Mouse (Mus musculus) limb, embryonic 14.5 days (tissue): ENCODE data around the gene Ap1g1. TPM values are rescaled to one million over a fixed set of nuclear protein-coding genes. Genes with fewer than 3 reads are reported as not detected.

Source experiments
- ATAC-seq: fragments of 200-750 bp; cut with Nextera tagmentation; 2 replicates; pipeline ENCODE4 v1.8.0; 2017; ENCODE audit warnings: low read depth, moderate number of reproducible peaks, moderate TSS enrichment; ENCODE audit not compliant: low FRiP score
- DNase-seq: peaks from one replicate; pipeline ENCODE4 v3.0.0-alpha.2; 2015; ENCODE audit warnings: low spot score
- H3K27ac ChIP-seq: fragments of 300-500 bp; sonication (generic); replicated peaks from 2 replicates; pipeline ENCODE4 v1.5.1; 2014; ENCODE audit warnings: low read depth, mild to moderate bottlenecking, low read length, moderate library complexity, mixed read lengths
- H3K27me3 ChIP-seq: fragments of 300-500 bp; sonication (generic); 2 replicates; pipeline ENCODE4 v1.6.1; 2014; ENCODE audit warnings: low read length, mixed read lengths; ENCODE audit not compliant: control insufficient read depth, insufficient read depth
- H3K36me3 ChIP-seq: fragments of 300-500 bp; sonication (generic); 2 replicates; pipeline ENCODE4 v1.6.1; 2014; ENCODE audit warnings: mild to moderate bottlenecking, low read length, moderate library complexity, mixed read lengths; ENCODE audit not compliant: control insufficient read depth, insufficient read depth
- H3K4me1 ChIP-seq: fragments of 300-500 bp; sonication (generic); 2 replicates; pipeline ENCODE4 v1.6.1; 2014; ENCODE audit warnings: antibody characterized with exemption, low read length, mixed read lengths; ENCODE audit not compliant: control insufficient read depth, insufficient read depth
- H3K4me2 ChIP-seq: fragments of 300-500 bp; sonication (generic); replicated peaks from 2 replicates; pipeline ENCODE4 v1.6.1; 2014; ENCODE audit warnings: low read depth, mild to moderate bottlenecking, low read length, moderate library complexity; ENCODE audit not compliant: severe bottlenecking
- H3K4me3 ChIP-seq: fragments of 300-500 bp; sonication (generic); replicated peaks from 2 replicates; pipeline ENCODE4 v1.5.1; 2014; ENCODE audit warnings: low read length
- H3K9ac ChIP-seq: fragments of 300-500 bp; sonication (generic); 2 replicates; pipeline ENCODE4 v1.6.1; 2014; ENCODE audit warnings: mild to moderate bottlenecking, low read depth, low read length, moderate library complexity; ENCODE audit not compliant: severe bottlenecking
- H3K9me3 ChIP-seq: fragments of 300-500 bp; sonication (generic); 2 replicates; pipeline ENCODE4 v1.6.1; 2016; ENCODE audit warnings: low read length; ENCODE audit not compliant: control insufficient read depth
- POLR2A ChIP-seq: fragments of 200-500 bp; IDR thresholded peaks from 2 replicates; pipeline ENCODE4 v1.8.0; 2012; ENCODE audit warnings: inconsistent platforms, mild to moderate bottlenecking, moderate library complexity, borderline replicate concordance; ENCODE audit not compliant: insufficient read depth, insufficient read length; ENCODE audit errors: extremely low read depth
- WGBS: fragments of 180-500 bp; shearing (Covaris S2); extraction: QIAGEN DNeasy Blood & Tissue Kit; methylation state at CpG from one replicate; pipeline ENCODE4 v1.1.7; 2014; 5-methylcytosine and 5-hydroxymethylcytosine counted together
- polyA plus RNA-seq, 2 experiments: library from polyadenylated mRNA; depleted of rRNA in 1 of 2; stranded (reverse) in 1 of 2; unstranded in 1 of 2; fragments of >200 nt; fragmentation: Nextera tagmentation in 1 of 2; extraction: Ambion mirVana in 1 of 2; gene quantifications; 2 replicates each; pipeline versions ENCODE4 v1.2.1 to v1.2.3; 2012 to 2014

Ap1g1 gene
- polyA plus RNA-seq, 2 experiments, result 32.0 to 63.1 TPM

DNA sequence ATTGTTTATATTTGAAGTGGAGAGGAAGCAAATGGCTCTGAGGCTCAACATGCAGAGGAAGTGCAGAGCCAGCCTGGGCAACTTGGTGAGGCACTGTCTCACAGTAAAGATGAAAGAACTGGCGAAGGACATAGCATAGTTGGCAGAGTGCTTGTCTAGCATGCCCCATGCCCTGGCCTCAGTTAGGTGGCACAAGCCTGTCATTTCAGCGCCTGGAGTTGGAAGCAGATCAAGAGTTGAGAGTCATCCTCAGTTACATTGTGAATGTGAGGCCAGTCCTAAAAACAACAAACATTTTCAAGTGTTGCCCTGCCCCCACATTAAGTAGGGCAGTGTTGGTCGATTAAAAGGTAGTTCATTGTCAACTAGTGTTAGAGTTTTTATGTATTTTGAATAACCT lies 32.1 kb downstream of the Ap1g1 start:
- 91% methylated on average over 3 of the region's 3 CpGs for WGBS
- Histone ChIP-seq H3K4me1 (peaks cover 4% of the 10 kb centered on the region; the same call in 1 of the 2 replicates), H3K27ac (no peak overlapping the region), H3K4me2 (no peak overlapping the region), H3K4me3 (no peak overlapping the region), H3K36me3 (peaks cover 11% of the 10 kb centered on the region), H3K9me3 (no peaks in the 10 kb centered on the region), H3K9ac (no peak overlapping the region), H3K27me3 (no peaks in the 10 kb centered on the region)
- ATAC-seq (no peak), DNase-seq (no peak)
- no peak for TF ChIP-seq POLR2A

DNA sequence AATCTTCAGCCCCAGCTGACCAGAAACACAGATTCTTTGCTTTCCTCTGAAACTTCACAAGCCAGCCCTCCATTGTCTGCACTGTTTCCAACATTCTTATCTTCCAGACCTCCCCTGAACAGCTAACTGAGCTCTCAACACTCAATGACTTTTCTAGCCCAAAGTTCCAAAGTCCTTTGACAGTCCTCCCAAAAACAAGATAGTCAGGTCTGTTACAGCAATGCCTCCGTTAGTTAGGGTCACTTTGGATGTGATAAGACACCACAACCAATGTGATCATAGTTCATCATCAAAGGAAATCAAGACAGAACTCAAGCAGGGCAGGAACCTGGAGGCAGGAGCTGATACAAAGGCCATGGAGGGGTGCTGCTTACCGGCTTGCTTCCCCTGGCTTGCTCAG lies 36.9 kb downstream of the Ap1g1 start:
- 93% methylated on average over 2 of the region's 2 CpGs for WGBS
- no peak for ATAC-seq
- Histone ChIP-seq H3K4me1 (peaks cover 7% of the 10 kb centered on the region), H3K4me2 (no peak overlapping the region), H3K9ac (no peak overlapping the region), H3K36me3 (peaks cover 8% of the 10 kb centered on the region; the same call in 1 of the 2 replicates), H3K9me3 (no peaks in the 10 kb centered on the region), H3K4me3 (no peak overlapping the region), H3K27ac (no peak overlapping the region), H3K27me3 (no peaks in the 10 kb centered on the region)
- TF ChIP-seq POLR2A, result no peak
- DNase-seq, result no peak

DNA sequence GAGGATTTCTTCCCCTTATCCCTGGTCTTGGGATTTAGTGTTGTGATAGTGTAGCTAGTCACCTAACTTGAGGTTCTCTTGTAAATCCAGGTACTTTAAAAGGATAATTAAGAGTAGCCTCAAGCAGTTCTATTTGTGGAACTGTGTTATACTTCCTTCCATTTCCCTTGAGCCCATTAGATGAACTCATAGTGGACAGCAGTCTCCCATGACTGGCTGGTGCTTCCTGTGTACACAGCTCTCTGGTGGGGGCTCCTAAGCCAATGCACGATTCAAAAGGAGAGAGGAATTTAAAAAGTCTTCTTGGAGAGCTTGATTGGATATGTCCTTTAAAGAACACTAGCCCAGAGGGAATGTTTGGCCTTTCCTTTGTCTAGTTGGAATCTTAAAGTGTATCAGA lies 39.6 kb downstream of the Ap1g1 start:
- 39% methylated on average over 1 of the region's 1 CpGs for WGBS
- DNase-seq (peak; percentile 8), ATAC-seq (no peak)
- Histone ChIP-seq H3K9ac (no peak overlapping the region), H3K9me3 (no peaks in the 10 kb centered on the region), H3K4me1 (peaks cover 7% of the 10 kb centered on the region), H3K4me3 (no peak overlapping the region), H3K36me3 (peaks cover 8% of the 10 kb centered on the region; the same call in 1 of the 2 replicates), H3K4me2 (no peak overlapping the region), H3K27ac (no peak overlapping the region), H3K27me3 (no peaks in the 10 kb centered on the region)
- no peak for TF ChIP-seq POLR2A

DNA sequence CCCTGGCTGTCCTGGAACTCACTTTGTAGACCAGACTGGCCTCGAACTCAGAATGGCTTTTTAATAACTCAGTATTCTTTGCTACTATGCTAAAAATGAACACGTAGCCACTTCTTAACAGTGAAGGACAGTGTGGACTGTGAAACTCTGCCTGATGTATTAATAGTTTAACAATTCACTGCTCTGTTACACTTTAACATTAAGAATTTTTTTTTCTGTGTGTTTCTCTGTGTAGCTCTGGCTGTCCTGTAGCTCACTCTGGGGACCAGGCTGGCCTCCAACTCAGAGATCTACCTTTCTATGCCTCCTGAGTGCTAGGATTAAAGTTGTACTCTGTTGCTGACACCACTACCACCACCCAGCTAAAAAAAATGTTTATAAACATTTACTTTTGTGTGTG lies 45.2 kb downstream of the Ap1g1 start:
- no peaks in the 10 kb centered on the region for H3K4me1 ChIP-seq

DNA sequence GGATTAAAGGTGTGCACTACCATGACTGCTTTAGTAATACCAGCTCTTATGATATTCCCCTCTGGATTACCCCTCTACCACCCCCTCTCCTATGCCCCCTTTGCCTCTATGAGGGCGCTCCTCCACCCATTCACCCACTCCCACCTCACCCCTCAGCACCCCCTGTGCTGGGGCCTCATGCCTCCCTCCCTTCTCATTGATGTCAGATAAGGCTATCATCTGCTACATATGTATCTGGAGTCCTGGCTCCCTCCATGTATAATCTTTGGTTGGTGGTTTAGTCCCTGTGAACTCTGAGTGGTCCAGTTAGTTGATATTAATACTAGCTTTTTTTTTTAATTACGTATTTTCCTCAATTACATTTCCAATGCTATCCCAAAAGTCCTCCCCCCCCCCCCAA lies 61.5 kb downstream of the Ap1g1 start:
- no peak overlapping the region for H3K4me2 ChIP-seq
- no peak for DNase-seq
- no peaks in the 10 kb centered on the region for H3K27me3 ChIP-seq
- H3K27ac ChIP-seq, result no peak overlapping the region
- no peak overlapping the region for H3K4me3 ChIP-seq
- no peak for ATAC-seq
- H3K9ac ChIP-seq, result no peak overlapping the region
- 100% methylated on average over 2 of the region's 2 CpGs for WGBS
- H3K9me3 ChIP-seq, result no peaks in the 10 kb centered on the region
- no peaks in the 10 kb centered on the region for H3K4me1 ChIP-seq
- peaks cover 61% of the 10 kb centered on the region for H3K36me3 ChIP-seq
- TF ChIP-seq POLR2A, result no peak

More for the DNA sequence above, 45.2 kb downstream of the Ap1g1 start:
- no peaks in the 10 kb centered on the region for H3K9me3 ChIP-seq
- no peaks in the 10 kb centered on the region for H3K27me3 ChIP-seq
- H3K4me3 ChIP-seq, result no peak overlapping the region
- peaks cover 26% of the 10 kb centered on the region for H3K36me3 ChIP-seq
- no peak overlapping the region for H3K4me2 ChIP-seq
- ATAC-seq, result no peak
- no peak overlapping the region for H3K9ac ChIP-seq
- H3K27ac ChIP-seq, result no peak overlapping the region
- no peak for TF ChIP-seq POLR2A
- no peak for DNase-seq
- WGBS, result 88% methylated on average over 2 of the region's 2 CpGs

DNA sequence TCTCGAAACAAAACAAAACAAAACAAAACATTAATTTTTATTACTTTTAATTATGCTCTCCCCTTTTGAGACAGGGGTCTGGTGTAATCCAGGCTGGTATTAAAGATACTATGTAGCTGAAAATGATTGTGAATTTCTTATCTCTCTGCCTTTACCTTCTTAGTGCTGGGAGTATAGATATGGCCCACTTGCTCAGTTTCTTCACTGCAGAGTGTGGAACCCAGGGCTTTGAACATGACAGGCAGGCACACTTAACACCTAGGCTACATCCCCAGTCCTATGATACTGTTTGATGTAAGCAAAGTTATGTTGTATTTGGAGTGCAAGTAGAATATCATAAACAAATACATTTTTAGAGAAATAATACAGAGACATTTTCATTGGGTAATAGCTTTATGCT lies 64.1 kb downstream of the Ap1g1 start:
- no peak for TF ChIP-seq POLR2A
- H3K9ac ChIP-seq, result no peak overlapping the region
- no peaks in the 10 kb centered on the region for H3K27me3 ChIP-seq
- no peaks in the 10 kb centered on the region for H3K4me1 ChIP-seq
- no peaks in the 10 kb centered on the region for H3K9me3 ChIP-seq
- peaks cover 67% of the 10 kb centered on the region for H3K36me3 ChIP-seq
- no peak for DNase-seq
- H3K27ac ChIP-seq, result no peak overlapping the region
- H3K4me3 ChIP-seq, result no peak overlapping the region
- no peak for ATAC-seq
- 80% methylated on average over 1 of the region's 1 CpGs for WGBS
- no peak overlapping the region for H3K4me2 ChIP-seq
